Mouse (Mus musculus) retina, embryonic 14.5 days (tissue): ENCODE data around the gene Hoxd8.

Source experiments
- DNase-seq: peaks from one replicate; pipeline ENCODE4 v3.0.0-alpha.2; 2015; ENCODE audit warnings: low spot score

The Hoxd8 gene

DNA sequence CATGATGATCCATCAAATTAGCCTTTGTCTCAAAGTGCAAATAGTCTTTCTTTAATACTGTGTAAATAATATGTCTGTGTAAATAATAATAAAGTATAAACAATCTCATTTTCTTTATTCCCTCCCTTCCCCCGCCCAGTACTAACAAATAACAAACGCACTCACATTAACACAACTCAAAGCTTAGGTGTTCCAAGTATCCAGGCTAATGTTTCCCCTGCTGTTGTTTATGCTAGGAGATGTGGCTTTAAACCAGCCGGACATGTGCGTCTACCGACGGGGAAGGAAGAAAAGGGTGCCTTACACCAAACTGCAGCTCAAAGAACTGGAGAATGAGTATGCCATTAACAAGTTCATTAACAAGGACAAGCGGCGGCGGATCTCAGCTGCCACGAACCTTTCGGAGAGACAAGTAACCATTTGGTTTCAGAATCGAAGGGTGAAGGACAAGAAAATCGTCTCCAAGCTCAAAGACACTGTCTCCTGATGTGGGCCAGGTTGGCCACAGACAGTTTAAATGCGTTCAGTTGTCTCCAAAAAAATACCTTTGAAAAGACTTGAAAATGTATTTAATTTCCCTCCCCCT lies 34.7 kb upstream of the Hoxd8 start:
- DNase-seq: no peak

- no peak for DNase-seq
These were observed 33.7 kb upstream of the Hoxd8 start for GRCm38 (mm10) chr2:74670632-74671188.

DNA sequence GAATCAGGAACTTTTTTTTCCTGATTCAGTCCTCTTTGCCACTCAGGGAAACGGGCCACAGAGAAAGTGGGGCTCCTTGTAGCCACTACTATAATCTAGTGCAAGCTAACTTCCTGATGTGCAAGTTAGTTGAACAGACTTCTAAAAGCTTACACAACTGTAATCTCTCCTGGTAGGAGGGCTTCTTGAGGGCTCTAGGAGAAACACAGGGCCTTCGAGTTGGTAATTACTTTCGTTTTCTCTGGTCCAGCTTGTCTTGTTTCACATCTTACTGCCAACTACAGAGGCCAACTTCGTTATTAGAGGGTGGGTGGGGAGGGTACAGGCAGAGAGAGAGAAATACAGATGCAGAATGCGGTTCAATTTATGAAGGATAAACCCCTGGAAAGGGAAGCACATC lies 32.6 kb upstream of the Hoxd8 start:
- no peak for DNase-seq

DNA sequence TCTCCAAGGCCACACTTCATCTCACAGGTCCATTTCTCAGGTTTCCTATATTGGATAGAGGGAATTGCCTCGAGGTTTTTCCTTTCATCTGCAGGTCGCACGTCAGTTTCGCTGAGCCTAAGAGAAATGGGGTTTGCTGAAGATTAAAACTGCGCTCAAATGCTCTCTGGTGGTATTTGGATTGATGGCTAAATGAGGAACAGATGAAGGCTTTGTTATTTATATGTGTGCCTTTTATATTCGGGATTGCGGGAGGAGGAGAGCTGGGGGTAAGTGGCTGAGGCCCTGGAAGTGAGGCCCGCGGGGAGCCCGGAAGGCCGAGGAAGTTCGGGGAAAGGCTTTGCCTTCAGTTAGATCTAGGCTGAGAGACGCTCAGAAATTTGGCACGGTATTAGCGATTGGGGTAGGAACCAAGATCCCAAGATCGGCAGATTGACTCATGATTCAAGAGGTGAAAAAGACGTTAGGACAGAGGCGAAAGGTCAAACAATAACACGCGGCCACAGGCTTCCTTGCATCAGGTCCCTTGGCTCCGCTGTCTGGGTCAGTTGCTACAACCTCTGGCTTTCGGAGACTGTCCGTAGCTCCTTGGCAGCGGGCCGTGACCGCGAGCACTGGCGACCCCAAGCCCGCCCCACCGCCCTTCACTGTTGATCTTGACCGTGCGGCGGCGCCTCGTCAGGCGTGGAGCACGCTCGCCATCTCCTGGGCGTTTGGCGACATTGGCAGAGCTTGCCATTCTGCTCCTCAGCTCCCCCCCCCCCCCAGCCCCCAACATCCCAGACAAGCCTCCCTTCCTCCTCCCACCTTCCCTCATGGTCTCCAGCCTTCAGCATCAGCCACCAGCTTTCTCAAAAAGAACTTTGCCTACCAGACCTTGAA lies 31.7 kb upstream of the Hoxd8 start:
- peak; percentile 84 for DNase-seq

DNA sequence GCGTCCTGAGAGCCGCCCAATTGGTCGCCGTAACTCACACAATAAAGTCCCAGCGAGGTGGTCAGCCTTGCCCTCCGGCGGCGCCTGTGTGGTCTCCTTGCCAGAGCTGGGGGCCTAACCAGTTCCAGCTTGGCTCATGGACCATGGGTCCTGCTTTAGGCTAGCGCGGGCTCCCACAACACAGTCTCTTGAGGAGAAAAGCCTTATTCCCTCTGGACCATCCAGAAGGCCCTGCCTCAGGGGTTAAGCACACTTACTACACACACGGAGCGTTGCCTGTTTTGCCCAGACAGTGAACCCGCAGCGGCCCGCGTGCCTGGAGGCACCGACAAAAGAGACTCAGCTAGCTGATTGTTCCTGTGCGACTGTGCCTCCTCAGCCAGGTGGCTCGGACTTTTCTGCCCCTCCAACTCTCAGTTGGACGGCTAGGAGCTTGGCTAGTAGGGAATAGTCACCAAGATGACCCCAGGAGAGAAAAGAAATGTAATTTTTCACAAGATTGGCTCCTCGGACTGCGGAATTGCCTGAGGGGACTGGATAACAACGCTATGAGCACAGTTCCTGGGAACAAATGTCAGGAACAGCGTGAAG lies 30.5 kb upstream of the Hoxd8 start:
- DNase-seq: no peak

DNA sequence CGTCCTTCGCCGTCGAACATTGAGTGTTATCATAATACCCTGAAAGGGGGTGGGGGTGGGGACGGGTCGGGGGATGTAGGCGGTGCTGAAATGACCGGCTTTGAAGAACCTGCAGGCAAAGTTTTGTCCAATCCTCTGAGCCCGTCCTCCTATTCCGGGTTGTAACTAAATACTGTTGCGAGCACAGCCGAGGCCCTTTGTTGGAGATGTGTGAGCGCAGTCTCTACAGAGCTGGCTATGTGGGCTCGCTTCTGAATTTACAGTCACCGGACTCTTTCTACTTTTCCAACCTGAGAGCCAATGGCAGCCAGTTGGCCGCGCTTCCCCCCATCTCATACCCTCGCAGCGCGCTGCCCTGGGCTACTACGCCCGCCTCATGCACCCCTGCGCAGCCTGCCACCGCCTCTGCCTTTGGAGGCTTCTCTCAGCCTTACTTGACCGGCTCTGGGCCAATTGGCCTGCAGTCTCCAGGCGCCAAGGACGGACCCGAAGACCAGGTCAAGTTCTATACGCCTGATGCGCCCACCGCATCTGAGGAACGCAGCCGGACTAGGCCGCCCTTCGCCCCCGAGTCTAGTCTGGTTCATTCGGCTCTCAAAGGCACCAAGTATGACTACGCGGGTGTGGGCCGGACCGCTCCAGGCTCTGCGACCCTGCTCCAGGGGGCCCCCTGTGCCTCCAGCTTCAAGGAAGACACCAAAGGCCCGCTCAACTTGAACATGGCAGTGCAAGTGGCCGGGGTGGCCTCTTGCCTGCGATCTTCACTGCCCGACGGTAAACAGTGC lies 29.3 kb upstream of the Hoxd8 start, which contains the start of gene Hoxd12:
TSS of gene Hoxd12 (plus strand) at position 133 of the 785 bp plus-strand sequence.
- DNase-seq: no peak

GRCm38 (mm10) chr2:74675666-74676282 lies 28.6 kb upstream of the Hoxd8 start:
- DNase-seq: no peak

DNA sequence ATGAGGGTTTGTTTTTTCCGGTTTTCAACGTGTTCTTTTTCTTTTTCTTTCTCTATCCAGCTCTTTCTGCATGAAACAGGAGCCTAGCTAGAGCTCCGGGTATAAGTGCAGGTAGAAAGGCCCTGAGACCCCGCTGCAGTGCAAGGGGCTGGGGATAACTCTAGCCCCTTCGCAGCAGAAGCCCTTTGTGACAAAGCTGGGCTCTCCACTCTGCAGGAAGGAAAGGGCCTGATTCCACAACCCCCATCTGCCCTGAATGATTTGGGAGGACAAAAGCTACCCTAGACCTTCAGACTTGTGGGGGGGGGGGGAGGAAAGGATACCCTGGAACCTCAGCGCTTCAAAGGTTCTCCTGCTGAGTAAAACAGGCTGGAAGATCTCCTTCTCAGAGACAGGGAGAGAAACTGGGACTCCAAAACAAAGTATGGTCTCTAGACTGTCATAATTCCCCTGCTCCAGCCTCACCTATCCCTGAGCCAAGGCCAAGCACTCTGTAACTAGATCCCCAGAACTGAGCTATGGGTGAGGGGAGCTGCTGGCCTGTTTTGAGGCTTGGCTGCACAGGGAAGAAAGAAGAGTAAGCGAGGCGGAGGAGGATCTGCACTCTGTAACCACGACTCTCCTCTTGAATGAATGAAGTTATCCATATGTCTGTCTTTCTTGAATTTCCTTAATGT lies 27.9 kb upstream of the Hoxd8 start:
- no peak for DNase-seq

- no peak for DNase-seq
These were observed 27.3 kb upstream of the Hoxd8 start for GRCm38 (mm10) chr2:74677106-74677505.

- no peak for DNase-seq
These were observed 25.4 kb upstream of the Hoxd8 start, which contains the start of gene Hoxd11 for GRCm38 (mm10) chr2:74678891-74679595. Hoxd11 (plus strand) TSS chr2:74679557.

- no peak for DNase-seq
These were observed 24.8 kb upstream of the Hoxd8 start for GRCm38 (mm10) chr2:74679596-74679971.

DNA sequence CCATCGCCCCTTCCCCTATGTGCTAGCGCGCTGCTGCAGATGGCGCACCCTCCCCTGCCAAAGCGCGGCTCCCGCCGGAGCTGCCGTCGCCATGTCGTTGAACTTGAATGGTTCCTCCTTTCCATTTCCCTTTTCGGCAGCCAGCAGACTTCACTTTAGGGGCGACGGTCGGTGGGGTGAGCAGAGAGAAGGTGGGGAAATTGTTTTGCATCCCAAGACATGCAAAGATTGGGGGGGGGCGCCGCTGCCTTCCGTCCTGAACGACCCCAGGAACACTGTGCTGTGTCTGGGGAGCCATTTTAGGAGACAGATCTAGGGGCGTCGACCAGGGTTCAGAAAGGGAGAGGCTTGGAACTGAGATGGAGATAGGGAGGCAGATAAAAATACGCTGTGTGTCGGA lies 24.4 kb upstream of the Hoxd8 start:
- DNase-seq: no peak

GRCm38 (mm10) chr2:74680561-74681398 lies 23.6 kb upstream of the Hoxd8 start:
- DNase-seq: no peak

GRCm38 (mm10) chr2:74681594-74682531 lies 22.6 kb upstream of the Hoxd8 start:
- no peak for DNase-seq

GRCm38 (mm10) chr2:74682796-74683195 lies 21.6 kb upstream of the Hoxd8 start:
- DNase-seq: no peak

GRCm38 (mm10) chr2:74683471-74683951 lies 20.9 kb upstream of the Hoxd8 start:
- DNase-seq: no peak

GRCm38 (mm10) chr2:74684106-74684505 lies 20.3 kb upstream of the Hoxd8 start:
- no peak for DNase-seq

GRCm38 (mm10) chr2:74685059-74685603 lies 19.3 kb upstream of the Hoxd8 start:
- no peak for DNase-seq
